Mouse (Mus musculus): ENCODE measurements around the gene Olfr1318. TPM values are rescaled to one million over a fixed set of nuclear protein-coding genes. Genes with fewer than 3 reads are reported as not detected.

The Olfr1318 gene
- not detected for polyA plus RNA-seq (2017; shearing (Covaris generic))

- ATAC-seq = no peak
Observed at GRCm38 (mm10) chr2:112153898-112154297, at the start of gene Olfr1318. Gene Olfr1318 (plus strand): TSS chr2:112154198.

GRCm38 (mm10) chr2:112115340-112115739, 38.7 kb upstream of the Olfr1318 start, which contains the start of gene Olfr1315-ps1:
Gene Olfr1315-ps1 (minus strand): TSS chr2:112115440.
- no peak for ATAC-seq

- no peak for ATAC-seq
Observed at GRCm38 (mm10) chr2:112134877-112135276, 19.1 kb upstream of the Olfr1318 start, which contains the start of gene Olfr1316. Gene Olfr1316 (minus strand): TSS chr2:112134977.

- no peak for ATAC-seq
Observed at GRCm38 (mm10) chr2:112140029-112140428, 14.0 kb upstream of the Olfr1318 start, which contains the start of gene Olfr1317. Gene Olfr1317 (plus strand): TSS chr2:112140329.

- ATAC-seq = peak; percentile 99
Observed at GRCm38 (mm10) chr2:112196859-112197258, 42.9 kb downstream of the Olfr1318 start.

GRCm38 (mm10) chr2:112203056-112203455, 49.1 kb downstream of the Olfr1318 start:
- no peak for ATAC-seq

Other genes with a start within 250 kb of the Olfr1318 start
- not detected for gene Olfr1306, start 237.9 kb upstream of the Olfr1318 start, polyA plus RNA-seq (2017; shearing (Covaris generic))
- under 1 TPM in 1 of 2 experiments, not detected in 1; 0.08 TPM for gene Olfr1307, start 204.8 kb upstream of the Olfr1318 start, polyA plus RNA-seq (2017; shearing (Covaris generic))
- not detected for gene Olfr1308, start 189.3 kb upstream of the Olfr1318 start, polyA plus RNA-seq (2017; shearing (Covaris generic))
- gene Olfr1309, start 163.9 kb upstream of the Olfr1318 start, polyA plus RNA-seq (2017; shearing (Covaris generic)) = not detected
- gene Olfr1310, start 141.5 kb upstream of the Olfr1318 start, polyA plus RNA-seq (2017; shearing (Covaris generic)) = not detected
- gene Olfr1311, start 129.8 kb upstream of the Olfr1318 start, polyA plus RNA-seq (2017; shearing (Covaris generic)) = not detected
- under 1 TPM in 1 of 2 experiments, not detected in 1; 0.08 TPM for gene Olfr1312, start 104.0 kb upstream of the Olfr1318 start, polyA plus RNA-seq (2017; shearing (Covaris generic))
- not detected for gene Olfr1313, start 76.4 kb upstream of the Olfr1318 start, polyA plus RNA-seq (2017; shearing (Covaris generic))
- not detected for gene Olfr1314, start 57.4 kb upstream of the Olfr1318 start, polyA plus RNA-seq (2017; shearing (Covaris generic))
- not detected for gene Olfr1315-ps1, start 38.8 kb upstream of the Olfr1318 start, polyA plus RNA-seq (2017; shearing (Covaris generic))
- under 1 TPM in 1 of 2 experiments, not detected in 1; 0.11 TPM for gene Olfr1316, start 19.2 kb upstream of the Olfr1318 start, polyA plus RNA-seq (2017; shearing (Covaris generic))
- gene Olfr1317, start 13.9 kb upstream of the Olfr1318 start, polyA plus RNA-seq (2017; shearing (Covaris generic)) = not detected
- 10 to 100 TPM; 25.3 to 33.5 TPM for gene Lpcat4, start 85.3 kb downstream of the Olfr1318 start, polyA plus RNA-seq (2017; shearing (Covaris generic))
- gene Nutm1, start 105.1 kb downstream of the Olfr1318 start, polyA plus RNA-seq (2017; shearing (Covaris generic)) = not detected
- gene Nop10, start 107.7 kb downstream of the Olfr1318 start, polyA plus RNA-seq (2017; shearing (Covaris generic)) = 100 to 1,000 TPM; 171 to 211 TPM
- 10 to 100 TPM; 47.9 to 48.7 TPM for gene Slc12a6, start 111.6 kb downstream of the Olfr1318 start, polyA plus RNA-seq (2017; shearing (Covaris generic))
- gene Gm21985, start 112.1 kb downstream of the Olfr1318 start, polyA plus RNA-seq (2017; shearing (Covaris generic)) = not detected
- gene Emc4, start 213.8 kb downstream of the Olfr1318 start, polyA plus RNA-seq (2017; shearing (Covaris generic)) = 10 to 100 TPM; 76.4 to 79.2 TPM
- gene Katnbl1, start 225.0 kb downstream of the Olfr1318 start, polyA plus RNA-seq (2017; shearing (Covaris generic)) = 10 to 100 TPM; 21.4 to 21.7 TPM

Measured in activated CD4-positive, CD25-positive, alpha-beta regulatory T cell, adult 4 months (primary cell).